Mouse (Mus musculus): ENCODE measurements around the gene Cpeb3.

Gene Cpeb3

GRCm38 (mm10) chr19:37025839-37026319 is 182.5 kb downstream of the Cpeb3 start:
- DNase-seq (ENCODE audit: low spot score in 2 of 2): no peak

- DNase-seq (ENCODE audit: low spot score in 2 of 2): no peak
These were observed 186.3 kb downstream of the Cpeb3 start for GRCm38 (mm10) chr19:37022146-37022545.

GRCm38 (mm10) chr19:37020951-37021350 is 187.4 kb downstream of the Cpeb3 start:
- no peak for DNase-seq (ENCODE audit: low spot score in 2 of 2)

GRCm38 (mm10) chr19:37020531-37020930 is 187.9 kb downstream of the Cpeb3 start:
- DNase-seq (ENCODE audit: low spot score in 2 of 2): no peak

- DNase-seq (ENCODE audit: low spot score in 2 of 2): no peak
These were observed 189.5 kb downstream of the Cpeb3 start for GRCm38 (mm10) chr19:37018931-37019330.

DNA sequence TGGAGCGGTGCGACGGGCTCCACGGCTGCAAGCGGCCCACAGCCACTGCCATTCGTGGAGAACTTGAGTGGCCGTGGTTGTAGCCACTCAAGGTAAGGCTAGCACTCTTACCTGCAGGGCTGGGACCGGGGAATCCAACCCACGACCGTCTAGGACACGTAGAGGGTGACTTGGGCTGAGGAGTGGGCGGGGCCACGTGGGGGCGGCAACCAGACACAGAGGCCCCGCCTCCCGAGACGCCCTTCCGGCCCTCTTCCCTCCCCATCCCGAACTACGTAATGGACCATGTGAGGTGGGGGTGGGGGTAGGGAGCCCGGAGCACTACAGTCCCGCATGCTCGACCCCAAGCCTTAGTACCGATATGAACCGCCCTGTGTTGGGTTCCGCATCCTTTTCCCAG is 190.0 kb downstream of the Cpeb3 start:
- DNase-seq (ENCODE audit: low spot score in 2 of 2): peak; percentile 32 to 58

- DNase-seq (ENCODE audit: low spot score in 2 of 2): no peak
These were observed 191.5 kb downstream of the Cpeb3 start for GRCm38 (mm10) chr19:37016890-37017289.

- no peak for DNase-seq (ENCODE audit: low spot score in 2 of 2)
These were observed 194.0 kb downstream of the Cpeb3 start for GRCm38 (mm10) chr19:37014173-37014939.

- DNase-seq (ENCODE audit: low spot score in 2 of 2): no peak
These were observed 194.9 kb downstream of the Cpeb3 start for GRCm38 (mm10) chr19:37013461-37013860.

GRCm38 (mm10) chr19:37009878-37010281 is 198.5 kb downstream of the Cpeb3 start:
- no peak for DNase-seq (ENCODE audit: low spot score in 2 of 2)

- no peak for DNase-seq (ENCODE audit: low spot score in 2 of 2)
These were observed 203.8 kb downstream of the Cpeb3 start for GRCm38 (mm10) chr19:37004557-37004956.
